ENCODE assay signal across 14 mouse cellular contexts in the genomic region with DNA sequence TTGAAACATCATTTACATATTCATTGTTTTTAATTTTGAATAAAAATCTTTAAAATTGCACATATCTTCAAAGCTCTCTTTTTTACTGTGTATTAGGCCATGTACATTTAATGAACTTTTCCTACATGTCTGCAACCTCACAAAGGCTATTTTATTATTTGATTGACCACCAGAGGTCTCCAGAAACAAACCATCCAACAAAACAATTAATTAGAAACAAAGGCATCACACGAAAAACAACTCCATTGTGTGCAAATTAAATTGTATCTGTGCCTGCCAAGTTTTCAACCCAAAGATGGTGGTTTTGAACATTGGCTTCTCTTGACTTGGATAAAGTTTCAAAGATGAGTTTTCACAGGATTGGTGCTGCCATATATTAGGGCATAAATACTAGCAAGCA.
DNase-seq lines count a peak whose midpoint lies in the region; ATAC-seq and TF ChIP-seq lines count a peak whose summit lies in the region.
"Had no signal": no experiment of that assay in that cellular context is flagged by ENCODE, and none has a peak within 500 bp of the region (broad histone marks: within the 10 kb centered on the region; RNA-seq: fewer than 3 reads in every experiment).

No protein-coding gene starts in this region.

- no peak overlapping the region for H3K4me3 ChIP-seq in lung, embryonic 14.5 days (ENCODE audit: low read depth, low read length)
- H3K4me3 ChIP-seq in lung, adult 2 months (replicated peaks; ENCODE audit: extremely low read depth, low read depth, low read length): no peak overlapping the region
- no peak overlapping the region for H3K4me3 ChIP-seq in MEL (ENCODE audit: control insufficient read depth in 1 of 2, insufficient read depth in 1 of 2, low read depth in 2 of 2, low read length in 2 of 2)
- H3K4me3 ChIP-seq: heart, embryonic 15.5 days; liver, embryonic 13.5 days had no signal

- intact Hi-C loops in heart, postnatal 10 days (cut with DNase I): loop anchor here (1.0 to 2.0 kb wide), 2 partner anchors 112 to 284 kb away; no protein-coding TSS in a partner anchor

- peak; percentile 69 for TF ChIP-seq RAD21 in MEL (IDR thresholded peaks at IDR 0.05; ENCODE audit: low read depth, low read length)

- TF ChIP-seq CTCF in lung, embryonic 14.5 days (IDR thresholded peaks at IDR 0.05; ENCODE audit: low read depth): peak; percentile 42
- no peak for TF ChIP-seq CTCF in lung, adult 2 months (IDR thresholded peaks at IDR 0.05; ENCODE audit: insufficient read depth, low read length)
- TF ChIP-seq CTCF in MEL (IDR thresholded peaks at IDR 0.05 in 2 of 3, conservative IDR thresholded peaks at IDR 0.05 in 1 of 3; ENCODE audit: control insufficient read depth in 1 of 3, insufficient read depth in 1 of 3, low read depth in 2 of 3, low read length in 3 of 3, poor library complexity in 1 of 3, severe bottlenecking in 1 of 3): peak in 1 of 3 experiments; percentile 58; a peak in 2 of 6 replicates

- no peak for TF ChIP-seq EP300 in MEL (IDR thresholded peaks at IDR 0.05; ENCODE audit: low read depth in 1 of 2, low read length in 2 of 2)

- no peak overlapping the region for H3K4me2 ChIP-seq in lung, embryonic 14.5 days
- H3K4me2 ChIP-seq: heart, embryonic 15.5 days; liver, embryonic 13.5 days had no signal

- TF ChIP-seq POLR2A in lung, adult 2 months (IDR thresholded peaks at IDR 0.05; ENCODE audit: borderline replicate concordance, extremely low read depth, low read depth, low read length): no peak
- no peak for TF ChIP-seq POLR2A in MEL (IDR thresholded peaks at IDR 0.05; ENCODE audit: control insufficient read depth in 1 of 2, insufficient read depth in 1 of 2, low read depth in 1 of 2, low read length in 2 of 2, poor library complexity in 1 of 2)

- peak; percentile 11 for DNase-seq in heart, adult 8-10 months (ENCODE audit: low spot score)
- DNase-seq in heart, postnatal 10 days: no peak
- DNase-seq in lung, embryonic 14.5 days: peak; percentile 41
- no peak for DNase-seq in lung, adult 2 months
- DNase-seq in MEL (ENCODE audit: low read depth, low spot score): no peak
- peak; percentile 60 for DNase-seq in retina, postnatal 1 day
- DNase-seq: adrenal gland, postnatal 36 days; cerebellum, adult 11 months; gastrocnemius, postnatal 25 days; kidney, postnatal 4 days; liver, embryonic 13.5 days; thymus, adult 18-20 months had no signal

- H3K36me3 ChIP-seq in lung, embryonic 14.5 days (ENCODE audit: insufficient read depth): no peaks in the 10 kb centered on the region
- peaks cover 0 to 30% of the 10 kb centered on the region in 2 experiments; a peak in 2 of 4 replicates for H3K36me3 ChIP-seq in MEL (ENCODE audit: control insufficient read depth in 1 of 2, insufficient read depth in 2 of 2, low read length in 2 of 2)
- H3K36me3 ChIP-seq: heart, embryonic 15.5 days; liver, embryonic 13.5 days had no signal

- H3K4me1 ChIP-seq in lung, embryonic 14.5 days (ENCODE audit: insufficient read depth): no peaks in the 10 kb centered on the region
- no peaks in the 10 kb centered on the region for H3K4me1 ChIP-seq in lung, adult 2 months (ENCODE audit: control insufficient read depth, insufficient read depth, low read length)
- no peaks in the 10 kb centered on the region for H3K4me1 ChIP-seq in MEL (ENCODE audit: control insufficient read depth in 1 of 2, insufficient read depth in 2 of 2, low read length in 2 of 2)
- H3K4me1 ChIP-seq: heart, embryonic 15.5 days; liver, embryonic 13.5 days had no signal

- no peaks in the 10 kb centered on the region for H3K79me2 ChIP-seq in MEL (ENCODE audit: control insufficient read depth, insufficient read depth, low read length, poor library complexity)

- 30% methylated on average over 1 of the region's 1 CpGs for WGBS in lung, embryonic 14.5 days
- 13% methylated on average over 1 of the region's 1 CpGs for WGBS in lung, adult 2 months

- H3K27ac ChIP-seq in lung, embryonic 14.5 days (ENCODE audit: low read depth): no peak overlapping the region
- H3K27ac ChIP-seq in MEL (ENCODE audit: control insufficient read depth, low read depth, low read length): no peak overlapping the region
- H3K27ac ChIP-seq: heart, embryonic 15.5 days; liver, embryonic 13.5 days had no signal

- H3K27me3 ChIP-seq in lung, embryonic 14.5 days (ENCODE audit: insufficient read depth, low read length): no peaks in the 10 kb centered on the region
- H3K27me3 ChIP-seq in MEL (ENCODE audit: control insufficient read depth in 1 of 2, insufficient read depth in 2 of 2, low read length in 2 of 2): no peaks in the 10 kb centered on the region
- H3K27me3 ChIP-seq: heart, embryonic 15.5 days; liver, embryonic 13.5 days had no signal

- ATAC-seq in lung, embryonic 14.5 days (ENCODE audit: insufficient read depth): no peak
- no peak for ATAC-seq in monocyte, adult 5-6 weeks (replicated peaks; ENCODE audit: insufficient number of reproducible peaks, low FRiP score, low TSS enrichment, poor library complexity, severe bottlenecking)

- H3K9ac ChIP-seq in lung, embryonic 14.5 days: no peak overlapping the region
- no peak overlapping the region for H3K9ac ChIP-seq in MEL (ENCODE audit: control insufficient read depth, low read depth, low read length, poor library complexity, severe bottlenecking)
- H3K9ac ChIP-seq: heart, embryonic 15.5 days; liver, embryonic 13.5 days had no signal

- H3K9me3 ChIP-seq in lung, embryonic 14.5 days (ENCODE audit: low read depth, low read length): no peaks in the 10 kb centered on the region
- H3K9me3 ChIP-seq in MEL (replicated peaks; ENCODE audit: insufficient read depth, low read length): no peaks in the 10 kb centered on the region
- H3K9me3 ChIP-seq: heart, embryonic 15.5 days; liver, embryonic 13.5 days had no signal

TF ChIP-seq in MEL, 35 proteins besides CTCF, POLR2A, EP300 and RAD21:
- TF ChIP-seq MAFK (IDR thresholded peaks at IDR 0.05; ENCODE audit: borderline replicate concordance, low read depth, low read length): no peak
- TF ChIP-seq SMC3 (IDR thresholded peaks at IDR 0.05; ENCODE audit: low read depth, low read length): peak; percentile 87
- TF ChIP-seq ZC3H11A (IDR thresholded peaks at IDR 0.05; ENCODE audit: low read depth, low read length): peak; percentile 71

Comparison
In these comparisons a context has a peak if more than half of its experiments do, and no peak if none do; other contexts are left out.
1. DNase-seq: peak in heart, adult 8-10 months (single experiment), lung, embryonic 14.5 days (single experiment) and retina, postnatal 1 day (single experiment); none in heart, postnatal 10 days (0 of 2), lung, adult 2 months (single experiment) and MEL (single experiment).